Mouse (Mus musculus): ENCODE results near the gene Rfx1. TPM values are rescaled to one million over a fixed set of nuclear protein-coding genes. Genes with fewer than 3 reads are reported as not detected.

The Rfx1 gene
- total RNA-seq, 2 experiments from 2014 or later = 24.0 to 30.9 TPM

DNA sequence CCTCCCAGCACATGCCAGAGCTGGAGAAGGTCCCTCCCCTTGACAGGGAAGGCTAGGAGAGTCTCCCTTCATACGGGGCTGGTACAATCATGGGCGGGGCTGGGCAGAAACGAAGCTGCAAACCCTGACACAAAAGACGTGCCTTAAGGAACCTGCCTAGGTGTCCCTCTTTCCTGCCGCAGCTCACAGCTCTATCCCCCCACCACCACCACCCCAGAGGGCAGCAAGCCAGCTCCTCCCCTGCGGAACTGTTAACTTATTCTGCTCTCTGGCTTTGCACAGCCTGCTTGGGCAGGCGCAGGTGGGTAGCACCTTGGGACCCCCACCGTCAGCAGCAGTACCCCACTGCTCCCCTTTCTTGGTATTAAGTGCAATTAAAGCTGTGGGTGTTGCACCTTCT is 29.4 kb downstream of the Rfx1 start:
- no peak for DNase-seq

DNA sequence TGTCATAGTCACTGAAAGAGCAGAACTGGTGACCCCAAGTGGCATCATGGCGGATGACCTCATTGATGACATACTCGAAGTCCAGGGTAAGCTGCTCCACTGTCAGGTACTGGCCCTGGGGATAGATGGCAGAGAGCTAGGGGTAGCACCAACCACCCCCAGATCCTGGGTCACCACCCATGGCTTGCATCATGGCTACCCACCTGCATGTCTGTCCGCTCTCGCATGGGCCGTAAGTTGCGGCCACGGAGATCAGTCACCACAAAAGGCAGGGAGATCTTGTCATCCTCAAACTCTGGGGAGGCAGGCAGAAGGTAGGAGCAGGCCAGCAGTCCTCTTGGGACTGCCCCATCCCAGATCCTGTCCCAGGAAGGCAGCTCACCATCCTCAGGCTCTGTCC is 31.7 kb downstream of the Rfx1 start:
- DNase-seq = no peak

GRCm38 (mm10) chr8:84101476-84102270 is 35.0 kb downstream of the Rfx1 start:
- DNase-seq = no peak

- DNase-seq = no peak
Measured at GRCm38 (mm10) chr8:84103601-84104000, 37.0 kb downstream of the Rfx1 start.

DNA sequence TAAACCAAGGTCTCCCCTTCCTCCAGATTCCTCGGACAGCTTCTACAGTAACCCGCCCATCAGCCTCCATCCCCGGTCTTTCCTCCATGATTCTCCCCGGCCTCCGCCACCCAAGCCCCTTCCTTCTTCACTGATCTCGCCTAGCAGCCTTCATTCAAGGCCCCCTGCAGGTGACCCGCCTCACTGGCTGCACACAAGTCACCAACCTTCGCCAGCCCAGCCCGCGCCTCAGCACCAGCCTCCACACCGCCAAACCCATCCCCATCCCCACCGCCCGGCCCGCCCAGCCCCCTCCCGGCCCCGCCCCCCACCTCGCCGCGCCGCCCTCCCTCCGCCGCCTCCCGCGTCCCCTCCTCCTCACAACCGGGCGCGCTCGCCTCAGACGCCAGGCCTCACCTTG is 37.6 kb downstream of the Rfx1 start:
- DNase-seq = peak; percentile 44 to 56

DNA sequence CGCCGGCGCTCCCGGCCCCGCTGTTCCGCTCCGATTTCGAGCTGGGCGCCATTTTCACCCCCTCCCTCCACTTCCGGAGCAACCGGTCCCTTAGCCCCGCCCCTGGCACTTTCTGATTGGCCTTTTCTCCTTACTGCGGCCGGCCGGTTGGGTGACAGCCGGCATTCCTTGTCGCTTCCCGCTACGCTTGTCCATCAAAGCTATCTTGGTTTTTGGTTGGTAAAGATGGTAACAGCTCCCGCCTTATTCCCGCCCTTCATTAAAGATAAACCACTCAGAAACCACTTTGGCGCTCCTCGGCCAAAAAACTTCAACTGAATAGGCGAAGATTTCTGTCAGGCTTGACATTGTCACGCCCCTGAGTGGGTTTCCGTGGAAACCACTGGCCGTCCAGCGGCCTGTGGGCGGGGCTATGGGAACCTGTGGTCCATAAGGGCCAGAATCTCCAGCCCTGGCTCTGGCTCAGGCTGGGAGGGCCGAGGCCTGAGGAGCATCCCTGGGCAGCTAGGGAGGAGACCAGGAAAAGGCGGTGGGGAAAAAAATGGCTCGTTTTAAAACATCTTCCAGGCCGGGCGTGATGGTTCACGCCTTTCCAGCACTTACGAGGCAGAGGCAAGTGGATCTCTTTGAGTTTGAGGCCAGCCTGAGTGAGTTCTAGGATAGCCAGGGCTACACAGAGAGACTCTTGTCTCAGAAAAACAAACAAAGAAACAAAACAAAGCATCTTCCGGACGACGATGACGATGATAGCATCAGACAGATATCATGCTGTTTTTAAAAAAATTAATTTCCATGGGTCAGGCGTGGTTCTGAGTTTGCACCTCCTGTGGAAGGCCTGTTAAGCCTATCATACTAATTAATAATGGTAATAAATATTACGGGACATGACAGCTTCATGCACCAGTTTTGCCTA is 38.3 kb downstream of the Rfx1 start, which contains the start of gene Dcaf15:
Dcaf15 (minus strand) TSS at position 72 of the 913 bp plus-strand sequence.
- peak; percentile 96 to 97 for DNase-seq

DNA sequence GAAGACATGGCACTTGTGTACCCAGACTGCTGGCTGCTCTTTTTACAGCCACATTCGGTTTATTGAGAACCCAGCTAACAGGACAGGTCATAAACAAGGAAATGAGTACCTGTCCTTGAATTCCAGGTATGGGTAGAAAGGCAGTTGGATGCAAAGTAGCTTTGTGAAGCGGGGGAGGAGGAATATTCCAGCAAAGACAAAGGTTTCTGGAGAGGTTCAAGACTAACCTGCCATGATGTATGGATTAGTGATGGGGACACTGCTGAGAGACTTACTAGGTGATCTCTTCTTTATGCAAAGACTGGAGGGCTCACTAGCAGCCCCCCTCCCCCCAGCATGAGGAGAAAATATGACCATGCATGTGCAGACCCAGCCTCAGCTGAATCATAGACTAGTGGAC is 39.0 kb downstream of the Rfx1 start:
- no peak for DNase-seq

GRCm38 (mm10) chr8:84106216-84107040 is 39.8 kb downstream of the Rfx1 start:
- no peak for DNase-seq

- no peak for DNase-seq
Measured at GRCm38 (mm10) chr8:84115646-84116045, 49.0 kb downstream of the Rfx1 start.

DNA sequence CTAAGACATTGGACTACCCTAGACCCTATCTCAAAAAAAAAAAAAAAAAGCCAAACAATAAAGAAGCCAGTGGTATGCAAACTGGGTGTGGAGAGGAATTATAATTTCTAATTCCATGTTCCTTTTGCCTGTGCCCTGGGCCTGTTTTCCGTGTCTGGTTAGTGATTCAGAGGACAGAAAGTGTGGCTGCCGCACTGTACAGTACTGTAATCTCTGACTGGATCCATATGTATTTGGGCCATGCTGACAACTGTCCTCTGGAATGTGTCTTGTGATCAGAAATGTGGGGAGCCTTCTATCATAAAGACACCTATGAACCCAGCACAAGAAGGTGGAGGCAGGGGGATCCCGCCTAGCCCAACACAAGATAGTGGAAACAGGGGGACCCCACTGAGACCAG is 55.5 kb downstream of the Rfx1 start:
- no peak for DNase-seq

GRCm38 (mm10) chr8:84125656-84126055 is 59.0 kb downstream of the Rfx1 start, which contains the start of gene Podnl1:
Gene Podnl1 (plus strand): TSS chr8:84125989.
- DNase-seq = no peak

DNA sequence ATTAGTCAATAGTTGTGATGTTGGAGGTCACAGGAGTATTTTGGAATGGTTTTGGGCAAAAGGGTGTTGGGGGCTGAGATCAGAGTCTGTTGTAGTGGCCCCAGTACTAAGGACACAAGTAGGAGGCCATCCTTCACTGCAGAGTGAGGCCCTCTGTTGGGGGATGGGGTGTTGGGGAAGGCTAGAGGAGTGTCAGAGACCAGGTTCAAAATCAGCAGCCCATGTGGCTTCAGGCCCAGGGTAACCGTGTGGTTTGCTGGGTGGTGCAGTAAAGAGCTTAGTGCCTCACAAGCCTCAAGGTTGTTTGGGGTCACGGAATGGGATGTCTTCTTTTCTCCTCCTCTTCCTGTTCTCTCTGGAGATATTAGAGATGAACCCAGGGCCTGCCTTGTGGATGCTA is 60.1 kb downstream of the Rfx1 start:
- no peak for DNase-seq

GRCm38 (mm10) chr8:84127202-84127901 is 60.7 kb downstream of the Rfx1 start:
- DNase-seq = no peak

DNA sequence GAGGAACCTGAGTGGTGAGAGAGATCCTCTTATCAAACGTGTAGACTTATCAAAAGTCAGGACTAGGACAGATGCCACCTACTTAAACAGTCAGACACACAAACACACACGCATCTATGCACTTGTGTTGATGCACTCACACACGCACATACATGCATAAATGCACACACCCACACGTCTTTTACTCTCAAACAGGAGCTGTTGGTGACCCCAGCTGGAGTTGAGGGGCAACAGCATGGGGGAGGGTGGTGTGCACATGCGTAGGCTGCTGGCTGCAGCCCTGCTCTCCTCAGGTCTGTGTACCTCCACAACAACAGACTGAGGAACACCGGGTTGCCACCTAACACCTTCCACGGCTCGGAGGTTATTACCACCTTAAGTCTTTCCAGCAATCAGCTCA is 61.6 kb downstream of the Rfx1 start:
- no peak for DNase-seq

DNA sequence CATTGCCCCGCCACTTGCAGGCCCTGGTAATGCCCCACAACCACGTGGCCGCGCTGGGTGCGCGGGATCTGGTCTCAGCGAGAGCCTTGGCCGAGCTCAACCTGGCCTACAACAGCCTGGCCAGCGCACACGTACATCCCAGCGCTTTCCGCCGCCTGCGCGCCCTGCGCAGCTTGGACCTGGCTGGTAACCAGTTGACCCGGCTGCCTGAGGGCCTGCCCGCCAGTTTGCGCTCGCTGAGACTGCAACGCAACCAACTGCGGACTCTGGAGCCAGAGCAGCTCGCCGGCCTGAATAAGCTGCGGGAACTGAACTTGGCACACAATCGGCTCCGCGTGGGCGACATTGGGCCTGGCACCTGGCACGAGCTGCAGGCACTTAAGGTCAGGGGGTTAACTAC is 64.2 kb downstream of the Rfx1 start:
- DNase-seq = no peak

GRCm38 (mm10) chr8:84132225-84132624 is 65.6 kb downstream of the Rfx1 start:
- no peak for DNase-seq

DNA sequence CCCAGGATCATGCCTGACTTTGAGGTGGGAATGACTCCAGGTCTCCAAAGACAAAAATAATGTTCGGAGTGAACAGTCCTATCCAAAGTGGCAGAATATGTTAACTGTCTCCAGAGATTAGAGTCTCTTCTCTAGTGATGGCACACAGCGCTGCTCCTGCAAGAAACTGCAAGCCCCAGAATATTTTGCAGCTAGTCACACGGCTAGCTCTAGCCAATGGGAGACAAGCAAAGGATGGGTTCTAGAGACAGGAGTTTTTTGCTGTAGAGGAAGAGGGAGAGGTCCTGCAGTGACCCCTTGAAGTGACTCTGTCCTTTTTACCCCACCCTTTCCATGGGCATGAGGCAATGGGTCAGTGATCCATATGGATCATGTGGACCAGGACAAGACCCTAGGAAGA is 71.2 kb downstream of the Rfx1 start:
- no peak for DNase-seq

DNA sequence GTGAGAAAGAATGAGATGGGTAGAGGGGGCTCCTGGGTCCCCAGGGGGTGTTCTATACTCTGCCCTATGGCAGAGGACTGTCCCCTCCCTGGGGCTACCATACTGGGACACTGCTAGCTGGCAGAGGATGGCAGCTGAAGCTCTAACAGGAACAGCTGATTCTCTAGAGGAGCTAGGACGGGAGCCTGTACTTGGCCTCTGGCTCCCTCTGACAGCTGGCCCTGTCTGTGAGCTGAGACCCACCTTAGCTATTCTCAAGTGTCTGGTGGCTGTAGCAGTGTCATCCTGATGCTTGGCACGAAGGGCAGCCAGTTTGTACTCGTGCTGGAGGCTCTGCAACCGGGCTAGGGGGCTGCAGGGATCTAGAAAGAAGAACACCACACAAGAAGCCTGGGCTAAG is 74.2 kb downstream of the Rfx1 start:
- DNase-seq = no peak

DNA sequence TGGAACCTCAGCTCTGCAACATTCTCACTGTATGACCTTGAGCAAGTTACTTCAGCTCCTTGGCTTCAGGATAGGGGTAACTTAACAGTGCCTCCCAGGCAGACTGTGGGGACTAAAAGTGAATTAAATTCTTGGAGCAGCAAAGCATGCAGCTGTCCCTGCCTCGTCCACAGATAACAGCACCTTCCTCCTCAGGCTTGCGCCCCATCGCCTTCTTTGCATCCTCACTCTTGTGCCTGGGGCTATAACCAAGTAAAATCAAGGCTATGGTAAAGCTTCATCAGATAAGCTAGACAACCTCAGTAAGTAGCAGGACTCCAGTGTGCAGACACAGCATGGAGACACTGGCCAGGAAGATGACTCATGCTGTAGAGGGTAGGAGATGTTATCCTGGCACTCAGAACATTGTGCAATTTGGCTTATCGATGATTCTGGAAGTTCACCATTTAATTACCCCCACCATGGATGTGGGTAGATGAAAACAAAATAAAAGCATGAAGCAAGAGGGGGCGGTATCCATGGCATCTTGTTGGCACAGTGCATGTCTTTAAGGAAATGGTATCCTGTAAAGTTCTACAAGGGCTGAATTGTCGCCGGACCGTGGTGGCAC is 78.1 kb downstream of the Rfx1 start:
- no peak for DNase-seq

Measured in layer of hippocampus, postnatal 36 days (tissue).